Mouse (Mus musculus) ovary, postnatal 14 days (tissue): ENCODE results near the gene Lepr.

Experiments
- DNase-seq: peaks from one replicate; pipeline ENCODE4 v3.0.0; 2022; ENCODE audit warnings: low spot score

Lepr gene

DNA sequence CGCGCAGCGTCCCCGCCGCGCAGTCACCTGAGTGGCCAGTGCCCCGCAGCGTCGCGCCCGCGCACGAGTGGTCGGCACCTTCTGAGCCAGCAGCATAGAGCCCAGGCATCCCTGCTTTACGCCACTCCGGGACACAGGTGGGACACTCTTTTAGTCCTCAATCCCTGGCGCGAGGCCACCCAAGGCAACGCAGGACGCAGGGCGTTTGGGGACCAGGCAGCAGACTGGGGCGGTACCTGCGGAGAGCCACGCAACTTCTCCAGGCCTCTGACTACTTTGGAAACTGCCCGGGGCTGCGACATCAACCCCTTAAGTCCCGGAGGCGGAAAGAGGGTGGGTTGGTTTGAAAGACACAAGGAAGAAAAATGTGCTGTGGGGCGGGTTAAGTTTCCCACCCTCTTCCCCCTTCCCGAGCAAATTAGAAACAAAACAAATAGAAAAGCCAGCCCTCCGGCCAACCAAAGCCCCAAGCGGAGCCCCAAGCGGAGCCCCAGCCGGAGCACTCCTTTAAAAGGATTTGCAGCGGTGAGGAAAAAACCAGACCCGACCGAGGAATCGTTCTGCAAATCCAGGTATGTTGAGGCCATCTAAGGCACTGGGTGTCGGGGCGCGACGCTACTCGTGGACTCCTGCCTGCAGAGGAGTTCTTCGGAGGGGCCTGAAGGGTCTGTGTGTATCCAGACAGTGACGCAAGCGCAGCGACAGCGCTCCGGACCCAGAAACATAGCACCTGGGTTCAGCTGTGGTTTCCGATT, at the start of gene Lepr:
Lepr (plus strand) TSS at position 38 of the 755 bp plus-strand sequence.
- peak; percentile 15 for DNase-seq

DNA sequence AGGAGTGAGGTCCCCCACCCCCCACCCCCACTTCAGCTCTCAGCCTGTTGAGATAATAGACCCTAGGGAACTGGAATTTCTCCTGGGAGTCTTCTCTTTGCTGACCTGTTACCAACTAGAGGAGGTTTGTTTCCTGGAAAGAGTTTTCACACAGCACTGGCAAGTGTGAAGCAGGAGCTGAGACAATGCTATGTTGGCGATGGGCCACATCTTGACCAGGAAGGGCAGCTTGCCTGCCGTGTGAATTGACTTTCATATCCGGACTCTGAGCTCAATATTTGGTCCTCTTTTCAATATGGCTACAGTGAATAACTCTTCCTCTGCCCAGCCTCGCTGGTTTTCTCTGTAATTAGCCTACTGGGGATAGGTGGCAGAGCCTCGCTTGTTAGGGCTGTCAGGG, 48.0 kb upstream of the Lepr start:
- no peak for DNase-seq

DNA sequence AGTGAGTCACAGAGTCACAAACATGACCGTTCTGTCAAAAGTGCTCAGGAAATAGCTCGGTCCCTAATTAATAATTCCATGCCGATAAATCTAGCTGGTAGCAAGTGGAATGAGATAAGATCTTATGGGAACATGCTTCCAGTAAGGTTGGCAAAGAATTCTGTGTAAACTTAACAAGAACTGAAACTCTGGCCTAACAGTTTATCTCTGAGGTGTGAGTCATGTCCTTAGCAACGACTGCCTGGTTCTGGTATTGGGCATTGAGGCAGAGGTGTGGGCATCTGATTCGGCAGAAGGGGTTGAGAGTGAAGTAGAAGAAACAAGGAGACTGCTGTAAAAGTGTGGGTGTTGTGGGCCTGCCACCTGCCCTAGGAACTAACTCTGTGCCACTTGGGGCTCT, 47.4 kb upstream of the Lepr start:
- DNase-seq, result no peak

DNA sequence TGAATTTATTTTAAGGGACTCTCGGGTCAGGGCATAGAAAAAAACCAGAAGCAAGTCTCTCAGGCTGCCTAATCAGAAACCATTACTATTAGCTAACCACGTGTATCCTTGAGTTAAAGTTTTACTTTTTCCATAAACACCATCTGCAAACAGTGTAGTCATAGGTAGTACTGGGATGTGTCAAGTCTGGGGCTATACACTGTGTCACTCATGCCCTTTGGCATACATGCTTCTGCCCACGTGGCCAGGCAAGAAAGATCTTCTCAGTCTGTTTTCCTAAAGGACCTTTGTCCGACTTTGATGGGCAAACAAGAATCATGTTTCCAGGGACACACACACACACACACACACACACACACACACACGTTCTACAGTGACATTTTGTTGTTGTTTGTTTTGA, 42.4 kb upstream of the Lepr start:
- no peak for DNase-seq

DNA sequence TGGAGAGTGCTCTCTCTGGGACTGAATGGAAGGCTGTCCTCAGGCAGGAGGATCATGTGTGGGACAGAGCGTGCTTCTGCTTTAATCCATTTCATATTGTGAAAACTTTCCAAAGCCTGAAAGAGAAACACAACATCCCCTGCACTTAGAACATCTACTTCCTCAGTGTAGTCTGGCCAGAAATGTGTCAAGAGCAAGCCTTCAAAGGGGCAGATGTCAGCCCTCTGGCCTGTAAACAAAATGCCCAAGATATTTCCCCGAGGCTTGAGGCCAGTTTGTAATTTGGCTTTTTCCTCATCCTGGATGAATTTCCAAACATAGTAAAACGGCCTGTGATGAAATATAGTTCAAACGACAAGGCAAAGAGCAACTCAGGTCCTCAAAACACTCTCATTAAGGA, 41.5 kb upstream of the Lepr start:
- DNase-seq, result peak; percentile 44

DNA sequence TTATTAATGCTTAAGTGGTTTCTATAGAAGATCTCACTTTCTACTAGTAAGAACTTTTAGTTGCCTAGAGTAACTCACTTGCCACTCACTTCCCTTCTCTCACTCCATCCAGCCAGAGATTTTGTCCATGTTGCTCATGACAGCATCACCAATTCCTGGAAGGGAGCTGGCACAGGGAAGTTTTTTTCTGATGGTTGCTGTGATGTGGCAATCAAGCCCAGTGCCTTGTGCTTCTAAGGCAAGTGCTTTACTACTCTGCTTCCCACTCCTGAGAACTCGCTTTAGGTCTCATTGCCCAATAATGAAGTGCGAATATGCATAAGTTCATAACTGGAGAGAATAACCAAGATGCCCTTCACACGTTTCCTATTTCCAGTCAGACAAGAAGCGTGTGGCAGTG, 34.6 kb upstream of the Lepr start:
- DNase-seq, result no peak

DNA sequence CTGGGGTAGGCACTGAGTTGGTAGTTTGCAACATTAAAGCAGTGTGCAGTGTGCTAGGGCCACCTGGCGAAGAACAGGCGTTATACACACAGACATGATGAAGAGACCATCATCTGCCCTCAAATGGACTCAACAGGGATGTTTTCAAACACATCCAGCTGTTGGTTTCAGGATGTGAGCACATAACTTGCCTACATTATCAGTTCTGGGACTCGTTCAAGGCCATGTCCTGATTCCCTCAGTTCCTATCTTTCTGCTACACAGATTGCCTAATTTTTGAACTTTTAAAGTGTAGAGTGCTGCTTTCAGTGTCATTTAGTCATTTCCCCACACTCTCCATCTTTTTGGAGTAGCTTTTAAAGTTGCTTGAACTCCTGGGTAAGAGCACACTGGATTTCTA, 34.1 kb upstream of the Lepr start:
- no peak for DNase-seq

DNA sequence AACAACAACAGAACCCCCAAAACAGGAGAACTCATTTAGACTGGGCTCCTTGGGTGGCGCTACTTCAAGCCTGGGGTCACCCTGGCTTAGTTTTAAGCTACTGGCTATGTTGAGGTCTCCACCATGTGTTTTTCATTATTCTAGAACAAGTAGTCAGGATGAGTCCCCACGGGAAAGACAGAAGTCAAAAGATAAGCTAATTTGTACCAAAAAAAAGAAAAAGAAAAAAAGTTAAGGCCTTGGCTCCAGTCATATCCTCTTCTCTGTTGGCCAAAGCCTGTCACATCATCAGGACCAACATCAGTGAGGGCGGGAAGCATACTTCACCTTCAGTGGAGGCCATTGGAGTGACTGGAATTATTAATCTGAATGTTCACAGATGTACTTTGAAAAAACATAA, 32.4 kb upstream of the Lepr start:
- no peak for DNase-seq

DNA sequence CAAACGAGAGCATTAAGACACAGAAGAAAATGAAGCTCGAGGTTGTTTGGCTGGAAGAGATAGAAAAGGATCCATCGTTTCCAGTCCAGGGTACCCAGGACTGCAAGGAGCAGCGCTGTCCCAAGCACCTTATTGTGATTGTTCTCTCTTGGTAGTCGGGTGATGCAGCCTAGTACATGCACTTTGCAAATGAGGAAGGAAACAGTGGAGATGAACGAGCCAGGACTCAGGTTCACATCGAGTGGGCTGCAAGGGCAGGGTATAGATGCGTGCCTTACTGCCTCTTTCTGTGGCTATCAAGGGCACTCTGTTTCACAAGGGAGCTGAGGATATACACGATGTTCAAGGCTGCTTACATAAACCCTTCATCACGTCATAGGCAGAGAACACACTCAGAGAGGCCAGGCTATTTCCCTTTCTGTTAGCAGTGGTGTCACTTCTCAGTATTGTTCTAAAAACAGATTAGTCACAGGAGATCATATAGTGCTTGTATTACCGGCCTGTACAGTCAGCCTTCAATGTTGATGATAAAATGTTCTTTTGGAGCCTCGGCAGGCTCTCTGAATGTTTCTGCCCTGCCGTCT, 30.9 kb upstream of the Lepr start:
- DNase-seq, result no peak

DNA sequence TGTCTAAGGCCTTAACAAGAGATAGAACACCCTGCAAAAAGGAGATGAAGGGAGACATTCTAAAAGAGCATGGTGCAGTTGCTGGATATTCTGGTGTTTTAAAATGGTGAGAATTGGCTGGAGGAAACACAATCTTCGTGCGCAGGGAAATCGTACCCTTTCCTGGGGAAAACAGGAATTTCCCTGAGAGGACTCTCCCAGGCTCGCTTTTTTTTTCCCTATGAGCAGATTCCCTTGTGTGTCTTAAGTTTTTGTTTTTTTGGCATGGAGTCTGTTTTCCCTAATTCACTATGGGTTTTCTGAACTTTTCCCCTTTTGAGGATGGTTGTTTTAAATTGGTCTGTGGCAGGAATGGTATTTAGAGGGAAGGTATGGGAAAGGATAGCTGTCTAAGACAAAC, 28.0 kb upstream of the Lepr start:
- no peak for DNase-seq

DNA sequence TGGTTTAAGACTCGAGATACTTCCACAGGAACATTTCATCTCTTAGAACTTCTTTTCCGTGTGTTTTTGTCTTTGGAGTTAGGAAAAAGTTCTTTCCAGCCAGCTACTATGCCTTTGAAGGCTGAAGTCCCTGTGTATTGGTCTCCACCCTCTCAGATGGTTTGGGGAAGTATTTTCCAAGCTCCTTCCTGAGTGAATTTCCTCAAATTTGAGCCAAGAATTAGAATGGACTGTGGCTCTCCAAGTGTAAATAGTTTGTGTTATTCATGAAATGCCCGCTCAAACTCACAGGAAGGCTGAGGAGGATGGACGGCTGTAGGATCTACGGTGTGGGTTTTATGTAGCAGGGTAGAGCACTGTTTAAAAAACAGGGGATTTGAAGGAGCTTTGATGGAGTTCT, 27.6 kb upstream of the Lepr start:
- DNase-seq, result no peak

DNA sequence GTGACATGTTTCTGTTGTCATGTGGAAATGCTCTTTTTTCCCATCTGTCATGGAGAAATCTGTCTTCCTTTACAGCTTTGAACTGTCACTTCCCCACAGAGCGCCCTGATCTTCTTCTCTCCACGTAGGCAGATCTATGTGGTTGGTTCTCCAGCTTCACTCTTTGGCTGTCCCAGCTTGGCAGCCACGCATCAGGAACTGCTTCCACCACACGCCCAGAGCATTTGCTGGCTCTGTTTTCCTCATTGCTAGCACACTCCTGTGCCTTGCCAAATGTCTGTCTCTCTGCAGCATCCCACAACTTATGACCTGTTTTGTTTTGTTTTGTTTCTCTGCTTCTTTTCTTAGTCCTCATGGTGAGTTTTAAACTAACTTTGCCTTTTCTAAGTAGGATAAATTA, 24.3 kb upstream of the Lepr start:
- peak; percentile 26 for DNase-seq

DNA sequence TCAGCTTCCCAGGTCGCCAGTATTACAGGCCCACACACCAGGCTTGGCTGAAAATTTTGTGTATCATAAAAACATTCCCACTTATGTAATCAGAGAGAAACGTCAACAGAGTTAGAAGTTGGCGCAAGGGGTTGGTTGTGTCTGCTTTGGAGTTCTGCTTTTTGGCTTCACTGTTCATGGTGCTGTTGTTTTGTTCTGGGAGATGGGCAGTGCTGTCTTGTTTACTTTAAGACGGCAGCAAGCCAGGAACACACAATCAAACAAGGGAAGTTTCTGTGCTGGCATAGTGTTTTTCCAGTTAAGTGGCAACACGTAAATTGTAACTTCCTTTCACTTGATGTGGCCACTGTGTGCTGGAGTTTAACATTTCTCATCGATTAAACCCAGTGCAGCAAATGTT, 22.7 kb upstream of the Lepr start:
- DNase-seq, result no peak

DNA sequence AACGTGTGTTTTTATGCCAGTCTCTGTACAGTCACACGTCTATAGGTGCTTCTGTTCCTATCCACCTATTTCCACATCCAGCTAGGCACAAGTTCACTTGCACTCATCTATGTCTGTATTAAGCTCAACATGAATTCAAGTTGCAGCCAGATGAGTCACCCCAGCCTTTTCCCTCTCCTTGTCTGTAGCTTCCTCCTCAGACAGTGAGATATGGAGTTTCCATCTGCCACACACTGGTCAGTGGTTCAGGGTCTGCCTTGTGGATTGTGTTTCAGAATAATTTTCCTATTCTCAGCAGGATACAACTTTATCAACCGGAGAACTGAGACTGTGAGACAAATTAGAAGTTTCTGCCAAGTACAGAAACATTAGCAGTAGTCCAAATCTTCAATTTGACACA, 20.0 kb upstream of the Lepr start:
- DNase-seq, result no peak

DNA sequence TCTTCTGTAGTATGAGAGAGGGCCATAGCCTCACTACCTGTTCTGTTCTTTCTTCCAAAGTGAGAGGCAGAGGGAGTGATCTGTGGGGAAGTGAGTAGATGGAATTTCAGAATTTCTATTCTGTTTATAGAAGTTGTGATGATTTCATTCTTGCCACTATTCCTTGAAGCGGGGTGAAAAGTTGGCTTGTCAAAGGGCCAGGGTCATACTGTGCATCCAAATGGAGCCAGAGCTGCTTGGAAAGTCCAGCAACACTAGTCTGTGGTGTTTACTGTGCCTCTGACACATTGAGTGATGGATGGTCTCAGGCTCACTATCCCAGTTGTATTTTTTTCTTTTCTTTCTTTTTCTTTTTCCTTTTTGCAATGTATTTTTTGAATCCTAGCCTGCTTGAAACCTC, 17.8 kb upstream of the Lepr start:
- DNase-seq, result no peak

DNA sequence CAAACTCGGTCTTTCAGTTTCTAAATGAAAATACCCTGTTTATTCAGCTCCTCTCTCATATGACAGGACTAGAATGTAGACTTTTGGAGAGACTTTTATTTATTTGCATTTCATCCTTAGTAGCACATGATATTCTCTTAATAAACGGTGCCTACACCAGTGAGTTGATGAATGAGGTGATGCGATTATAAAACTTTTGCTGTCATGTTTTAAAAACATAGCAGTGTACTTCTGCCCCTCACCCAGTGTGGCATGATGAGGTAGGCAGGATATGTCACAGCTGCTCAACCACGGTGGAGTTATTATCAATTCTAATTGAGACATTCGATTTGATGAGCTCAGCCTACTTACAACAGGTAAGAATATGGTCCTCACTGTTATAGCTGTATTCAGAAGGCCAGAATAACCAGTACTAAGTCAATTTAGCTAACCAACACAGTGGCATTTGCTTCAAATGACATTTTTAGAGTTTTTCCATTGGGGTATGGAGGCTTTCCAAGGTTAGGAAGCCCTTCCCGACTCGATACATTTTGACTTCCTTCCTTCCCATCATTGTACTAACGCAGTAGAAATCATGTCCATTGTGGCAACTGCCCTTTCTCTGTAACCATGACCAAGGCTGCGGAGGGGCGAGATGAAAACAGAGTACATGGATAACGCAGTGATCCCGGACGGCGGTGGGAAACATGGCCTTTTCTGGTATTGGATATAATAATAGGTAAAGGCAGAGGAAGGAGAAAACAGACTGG, 16.1 kb upstream of the Lepr start:
- no peak for DNase-seq

DNA sequence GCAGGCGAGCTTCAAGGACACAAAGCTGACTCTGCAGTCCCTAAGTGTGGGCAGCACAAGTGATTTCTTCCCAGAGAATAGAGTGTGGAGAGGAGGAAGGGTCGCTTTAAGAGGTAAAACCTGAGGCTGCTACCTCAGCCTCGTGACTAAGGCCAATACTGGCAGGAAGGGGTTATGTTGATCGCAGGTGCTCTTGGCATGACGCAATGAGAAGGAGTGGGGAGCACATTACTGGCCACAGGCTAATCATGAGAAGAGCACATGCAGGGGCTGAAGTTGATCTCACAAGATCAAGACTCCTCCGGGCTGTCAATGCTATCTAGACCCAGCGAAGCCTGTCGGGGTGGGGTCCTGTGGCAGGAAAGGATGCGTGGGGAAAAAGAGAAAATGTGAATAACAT, 11.9 kb upstream of the Lepr start:
- DNase-seq, result no peak

DNA sequence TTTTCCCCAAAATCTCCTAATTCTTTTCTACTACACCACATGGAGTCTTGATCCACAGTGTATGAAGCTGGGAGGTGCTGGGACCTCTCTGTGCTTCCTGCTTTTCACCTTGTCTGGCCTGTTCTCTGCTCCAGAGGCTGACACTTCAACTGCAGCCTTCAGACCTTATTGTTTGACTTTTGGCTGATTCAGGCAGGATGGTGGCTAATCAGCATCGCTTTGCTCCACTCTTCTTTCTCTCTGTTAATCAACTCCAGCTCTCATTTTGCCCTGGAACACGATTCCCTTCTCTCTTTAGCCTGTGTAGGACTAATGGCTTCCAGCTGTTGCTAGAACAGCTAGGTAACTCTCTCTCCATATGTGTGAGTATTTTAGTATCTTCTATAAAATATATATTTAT, 10.0 kb upstream of the Lepr start:
- DNase-seq, result no peak

DNA sequence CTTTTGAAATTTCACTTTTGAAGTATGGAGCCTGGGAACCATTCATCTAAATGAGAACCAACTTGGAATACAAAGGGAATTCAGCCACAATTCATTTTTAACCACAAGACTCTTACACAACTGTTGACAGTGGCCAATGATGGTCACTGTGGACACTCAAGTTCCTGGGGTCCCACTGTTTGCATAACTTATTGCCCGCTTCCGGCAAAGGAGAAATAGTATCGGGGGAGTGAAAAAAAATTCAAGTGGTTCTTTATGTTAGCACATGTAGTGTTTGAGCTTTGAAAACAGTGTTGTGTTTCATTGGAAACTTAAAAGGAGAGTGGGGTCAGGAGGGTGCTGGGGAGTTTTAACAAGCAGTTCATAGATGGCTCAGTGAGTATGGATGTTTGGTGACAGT, 9.3 kb upstream of the Lepr start:
- no peak for DNase-seq

DNA sequence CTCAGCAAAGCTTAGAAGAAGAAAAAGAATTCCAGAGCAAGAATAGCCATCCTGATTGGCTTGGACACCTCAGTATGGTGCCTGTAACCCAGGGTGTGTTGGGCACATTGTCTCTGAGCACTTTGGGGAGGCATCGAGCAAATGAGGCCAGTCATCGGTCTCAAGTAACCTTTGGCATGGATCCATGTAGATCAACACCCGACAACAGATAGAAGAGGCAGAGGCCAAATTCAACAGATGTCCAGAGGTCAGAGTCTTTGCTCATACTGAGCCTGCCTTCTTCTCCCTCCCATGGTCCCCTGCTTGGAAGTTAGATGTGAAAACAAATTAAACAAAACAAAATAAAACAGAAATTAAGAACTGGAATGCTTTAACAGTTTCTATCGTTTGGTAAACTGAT, 6.8 kb upstream of the Lepr start:
- DNase-seq, result no peak

DNA sequence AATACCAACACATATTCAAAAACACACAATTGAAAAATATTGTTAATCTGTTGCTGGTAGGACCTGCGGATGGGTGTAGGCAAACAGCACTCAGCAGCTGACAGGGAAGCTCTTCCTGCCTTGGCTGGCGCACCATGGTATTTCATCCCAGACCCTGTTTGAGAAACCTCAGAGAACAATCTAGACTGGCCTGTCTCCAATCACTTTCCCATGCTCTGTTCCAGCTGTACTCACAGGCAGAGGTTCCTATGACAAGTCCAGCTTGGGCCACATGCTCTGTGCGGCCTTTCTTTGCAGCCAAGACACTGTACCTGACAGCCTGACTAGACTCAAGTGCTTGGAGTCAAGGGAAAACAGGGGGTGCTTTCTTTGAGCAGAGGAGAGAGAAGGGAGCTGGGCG, 6.1 kb upstream of the Lepr start:
- DNase-seq, result no peak

DNA sequence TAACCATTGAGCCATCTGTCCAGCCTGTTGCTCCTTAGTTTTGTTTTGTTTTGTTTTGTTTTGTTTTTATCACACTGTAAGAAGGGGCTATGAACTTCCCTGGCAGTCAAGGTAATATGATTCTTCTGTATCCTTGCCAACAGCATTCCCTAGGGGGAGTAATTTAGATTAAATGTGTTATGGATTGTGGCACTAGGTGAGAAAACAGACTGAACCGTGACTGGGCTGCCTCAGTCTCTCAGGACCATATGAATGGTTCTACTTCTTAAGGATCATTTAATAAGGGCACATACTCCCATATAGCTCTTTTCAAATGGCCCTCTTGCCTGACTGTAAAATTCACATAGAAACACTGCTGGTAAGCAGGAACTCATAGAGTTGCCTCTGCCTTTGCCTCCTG, 4.6 kb upstream of the Lepr start:
- no peak for DNase-seq

DNA sequence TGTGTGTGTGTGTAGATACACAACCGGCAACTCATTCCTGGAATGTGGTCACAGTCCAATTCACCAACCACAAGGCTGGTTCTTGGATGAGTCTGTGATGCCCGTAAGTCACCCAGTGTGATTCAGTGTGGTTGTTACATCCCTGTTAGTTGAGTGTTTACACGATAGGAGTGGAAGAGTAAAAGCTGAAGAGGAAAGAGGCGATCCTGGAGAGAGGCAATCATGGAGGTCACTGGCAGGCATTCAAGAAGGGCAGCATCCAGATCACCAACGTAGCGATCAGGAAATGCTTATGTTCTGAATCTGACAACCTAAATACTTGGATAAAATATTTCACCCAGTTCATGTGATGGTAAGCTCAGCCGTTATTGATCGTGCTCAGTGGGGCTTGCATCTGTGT, 1.9 kb upstream of the Lepr start:
- DNase-seq, result no peak

DNA sequence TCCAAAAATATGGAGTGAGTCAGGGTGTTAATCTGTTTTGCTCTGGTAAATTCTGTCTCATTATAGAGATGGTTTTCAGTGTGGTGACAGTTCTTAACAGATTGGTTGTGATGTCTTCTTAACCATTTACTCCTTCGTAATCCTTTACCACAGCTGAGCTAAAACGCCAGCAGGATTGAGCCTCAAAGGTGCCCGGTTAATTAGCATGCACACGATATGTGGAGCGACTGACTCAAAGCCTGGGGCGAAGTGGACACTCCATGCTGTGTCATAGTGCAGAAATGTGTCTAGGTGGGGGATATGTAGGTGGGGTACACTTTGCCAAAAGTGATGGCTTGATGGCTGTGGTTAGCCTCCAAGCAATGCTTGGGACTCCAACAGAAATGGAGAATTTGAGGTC, 1.4 kb upstream of the Lepr start:
- no peak for DNase-seq
